Mouse (Mus musculus) cerebellum, adult 18-20 months (tissue): ENCODE data around the gene Fes.
"Not testable (repeated sequence)": the region's sequence is repeated elsewhere in the genome, so short reads cannot be mapped to it uniquely, and the experiment has no call there.

Experiments
- DNase-seq, 2 experiments: peaks; one replicate each; pipeline ENCODE4 v3.0.0; 2021

Fes gene

DNA sequence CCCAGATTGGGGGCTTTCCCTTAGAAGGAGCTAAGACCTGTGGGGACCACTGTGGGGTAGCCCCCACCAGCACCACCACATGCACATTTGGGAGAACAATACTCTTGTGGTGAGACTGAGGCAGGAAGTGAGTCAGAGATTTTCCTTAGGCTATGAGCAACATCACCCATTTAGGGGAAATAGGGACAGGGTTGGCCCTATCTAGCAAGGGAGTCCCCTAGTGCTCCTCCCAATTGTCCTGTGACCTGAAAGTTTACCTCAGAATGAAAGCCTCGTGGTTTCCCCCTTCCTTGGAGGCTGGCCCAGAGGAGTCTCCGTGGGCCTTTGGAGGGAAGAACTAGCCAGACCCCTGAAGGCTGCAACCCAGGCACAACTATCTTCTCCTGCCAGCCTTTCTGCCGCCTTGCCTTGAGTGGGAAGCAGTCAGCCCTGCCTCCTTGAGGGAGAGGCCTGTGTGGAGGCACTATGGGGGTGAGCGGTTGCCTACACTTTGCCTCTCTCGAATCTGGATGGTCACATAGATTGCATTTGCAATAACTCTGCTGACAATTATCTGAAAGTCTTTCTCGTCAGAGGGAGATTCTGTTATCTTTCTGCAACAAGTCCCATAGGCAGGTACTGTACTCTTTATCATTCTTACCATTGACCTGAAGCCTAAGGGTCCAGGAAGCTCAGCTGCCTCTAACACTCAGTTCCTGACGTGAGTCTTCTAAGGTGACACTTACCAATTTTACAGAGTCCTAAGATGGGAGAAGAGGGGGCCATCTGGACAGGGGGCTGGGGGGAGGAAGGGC is 16.6 kb upstream of the Fes start:
- DNase-seq, result no peak

GRCm38 (mm10) chr7:80403551-80403950 is 15.8 kb upstream of the Fes start:
- DNase-seq, result peak; percentile 73 to 80

- DNase-seq, result peak; percentile 66 to 88
These were observed 15.0 kb upstream of the Fes start for GRCm38 (mm10) chr7:80402651-80403321.

- DNase-seq, result peak; percentile 38 to 69
These were observed 14.3 kb upstream of the Fes start for GRCm38 (mm10) chr7:80401860-80402641.

GRCm38 (mm10) chr7:80401041-80401859 is 13.5 kb upstream of the Fes start:
- DNase-seq, result peak in 1 of 2 experiments; percentile 33

DNA sequence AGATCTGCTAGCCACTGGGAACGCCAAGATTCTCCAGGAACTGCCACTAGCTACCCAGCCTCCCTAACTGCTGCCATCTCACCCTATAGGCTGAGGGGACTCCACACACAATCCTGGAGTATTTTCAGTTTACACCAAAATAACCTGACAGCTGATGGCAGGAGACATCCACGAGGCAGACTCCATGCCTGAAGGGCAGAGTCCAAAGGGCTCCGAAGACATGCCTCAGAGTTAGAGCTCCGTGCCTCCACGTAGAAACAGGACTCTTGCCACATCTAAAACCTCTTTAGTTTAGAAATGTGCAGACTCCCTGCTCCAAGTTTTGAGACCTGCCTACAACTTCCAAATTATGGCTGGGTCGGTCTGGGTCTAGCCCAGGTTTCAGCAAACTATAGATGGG is 12.8 kb upstream of the Fes start:
- no peak for DNase-seq

DNA sequence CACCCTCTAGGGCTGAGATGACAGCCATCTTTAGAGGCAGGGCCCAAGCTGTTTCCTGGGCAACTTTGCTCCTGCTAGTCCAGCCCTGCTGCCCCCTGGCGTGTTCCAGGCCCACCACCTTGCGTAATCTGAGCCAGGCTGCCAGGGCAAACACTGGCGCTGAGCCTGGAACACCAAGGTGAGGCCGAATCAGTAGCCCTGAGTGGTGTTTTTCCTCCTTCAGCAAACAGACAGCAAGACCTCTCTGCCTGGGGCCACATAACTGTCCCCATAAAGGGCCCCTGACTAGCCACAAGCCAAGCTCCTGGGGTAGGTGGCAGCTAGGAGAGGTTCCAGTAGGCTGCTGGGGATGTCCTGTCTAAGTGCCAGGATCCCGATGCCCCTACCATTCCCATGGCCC is 12.4 kb upstream of the Fes start:
- DNase-seq, result peak; percentile 79

DNA sequence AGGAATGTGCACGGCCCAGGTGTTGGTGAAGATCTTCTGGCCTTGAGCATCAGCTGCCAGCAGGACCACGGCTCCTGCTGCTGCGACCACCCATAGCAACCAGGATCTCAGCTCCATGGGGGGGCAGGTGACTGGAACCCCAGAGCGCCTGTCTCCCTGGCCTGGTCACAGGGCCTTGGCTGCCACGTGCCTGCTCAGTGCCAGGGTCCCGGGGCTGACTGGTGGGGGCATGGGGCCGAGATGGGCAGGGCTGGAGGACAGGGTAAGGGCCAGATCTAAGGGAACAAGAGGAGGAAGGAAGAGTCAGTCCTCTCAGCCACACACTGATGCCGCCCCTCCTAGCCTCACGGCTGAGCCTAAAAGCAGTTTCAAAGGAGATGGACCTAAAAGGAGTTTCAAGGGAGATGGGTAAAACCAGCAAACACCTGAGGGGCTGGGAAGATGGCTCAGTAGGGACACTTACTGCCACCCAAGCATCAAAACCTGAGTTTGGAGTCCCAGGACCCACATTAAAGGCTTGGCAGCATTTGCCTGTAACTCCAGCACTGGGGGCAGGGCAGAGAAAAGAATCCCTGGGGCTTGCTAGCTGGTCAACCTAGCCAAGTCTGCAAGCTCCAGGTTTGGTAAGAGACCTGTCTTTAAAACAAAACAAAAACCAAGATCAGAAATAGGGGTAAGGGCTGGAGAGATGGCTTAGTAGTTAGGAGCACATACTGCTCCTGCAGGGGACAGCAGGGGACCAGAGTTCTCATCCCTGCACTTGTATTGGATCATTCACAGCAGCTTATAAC is 11.1 kb upstream of the Fes start:
- peak in 1 of 2 experiments; percentile 31 for DNase-seq

- DNase-seq, result no peak
These were observed 10.2 kb upstream of the Fes start for GRCm38 (mm10) chr7:80397986-80398385.

GRCm38 (mm10) chr7:80396427-80396826 is 8.7 kb upstream of the Fes start:
- not testable (repeated sequence) for DNase-seq

- no peak for DNase-seq
These were observed 6.9 kb upstream of the Fes start for GRCm38 (mm10) chr7:80394600-80394999.

GRCm38 (mm10) chr7:80392119-80392518 is 4.4 kb upstream of the Fes start:
- DNase-seq, result no peak

DNA sequence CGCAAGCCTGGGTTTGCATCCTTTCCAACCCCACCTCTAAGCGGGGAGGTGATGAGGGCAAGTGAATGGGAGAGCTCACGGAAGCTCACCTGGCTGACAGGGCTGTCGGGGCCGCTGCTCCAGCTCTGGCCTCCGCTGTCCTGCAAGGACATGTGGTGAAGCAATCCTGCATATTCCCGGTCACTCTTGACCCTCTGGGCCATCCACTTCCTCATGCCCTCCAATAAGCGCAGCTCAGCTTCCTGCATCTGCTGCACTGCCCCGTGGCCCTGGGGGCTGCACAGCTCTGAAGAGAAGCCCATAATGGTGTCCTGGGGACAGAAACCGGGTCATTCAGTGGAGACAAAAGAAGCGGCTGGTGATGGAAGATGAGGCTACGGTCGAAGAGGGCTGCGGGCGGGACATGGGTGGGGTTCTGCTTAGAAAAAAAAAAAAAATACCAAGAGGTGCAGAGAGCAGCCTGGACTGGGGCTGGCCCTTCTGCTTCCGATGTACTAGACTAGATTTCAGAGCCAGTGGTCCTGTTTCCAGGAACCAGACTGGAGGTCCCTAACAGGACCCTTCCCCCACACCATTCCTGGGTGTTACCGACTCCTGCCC is 613 bp downstream of the Fes start:
- no peak for DNase-seq

DNA sequence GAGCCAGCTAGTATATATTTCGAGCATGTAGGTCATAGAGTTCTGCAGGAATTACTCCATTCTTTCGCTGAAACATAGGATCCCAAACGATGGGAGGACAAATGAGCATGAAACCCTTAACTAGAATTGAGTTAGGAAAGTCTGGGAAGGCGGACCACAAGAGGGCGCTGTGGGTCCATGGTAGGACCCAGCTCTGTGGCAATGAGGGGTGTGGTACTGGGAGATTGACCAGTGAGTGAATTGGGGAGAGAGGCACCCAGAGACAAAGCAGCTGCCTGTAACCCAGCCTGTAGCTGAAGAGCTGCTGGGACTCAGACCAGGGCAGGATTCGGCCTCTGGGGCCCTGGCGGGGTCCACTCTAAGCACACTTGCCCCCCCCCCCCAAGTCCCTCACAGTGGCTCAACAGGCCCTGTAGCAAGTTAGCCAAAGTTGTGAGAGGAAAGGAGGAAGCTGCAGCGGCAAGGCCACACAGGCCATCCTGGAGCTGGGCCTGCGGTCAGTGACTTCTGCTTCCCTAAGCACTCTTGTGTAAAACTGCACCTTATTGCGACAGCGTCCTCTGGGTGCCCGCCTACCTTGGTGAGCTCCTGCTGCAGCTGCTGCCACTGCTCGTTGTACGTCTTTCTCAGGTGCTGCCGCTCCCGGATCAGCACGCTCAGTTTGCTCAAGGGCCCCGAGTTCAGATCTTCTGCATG is 1.4 kb downstream of the Fes start:
- DNase-seq, result peak; percentile 86 to 91

DNA sequence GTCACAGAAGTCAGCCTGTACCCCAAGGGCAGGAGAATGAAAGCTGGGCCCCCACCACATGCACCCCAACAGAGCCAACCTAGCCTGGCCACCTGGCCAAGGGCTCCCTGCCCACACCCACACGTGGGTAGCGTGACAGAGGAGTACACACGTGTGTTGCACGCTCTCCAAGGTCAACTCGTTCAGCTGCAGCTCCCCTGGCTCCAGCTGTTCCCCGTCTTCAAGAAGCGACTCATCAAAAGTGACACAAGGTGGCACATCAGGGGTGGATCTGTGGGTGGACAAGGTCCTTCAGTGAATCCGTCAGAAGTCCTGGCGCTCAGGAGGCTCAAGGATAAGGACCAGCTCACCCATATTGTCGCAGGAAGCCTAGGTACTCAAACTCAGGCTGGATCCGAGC is 4.8 kb downstream of the Fes start:
- no peak for DNase-seq

DNA sequence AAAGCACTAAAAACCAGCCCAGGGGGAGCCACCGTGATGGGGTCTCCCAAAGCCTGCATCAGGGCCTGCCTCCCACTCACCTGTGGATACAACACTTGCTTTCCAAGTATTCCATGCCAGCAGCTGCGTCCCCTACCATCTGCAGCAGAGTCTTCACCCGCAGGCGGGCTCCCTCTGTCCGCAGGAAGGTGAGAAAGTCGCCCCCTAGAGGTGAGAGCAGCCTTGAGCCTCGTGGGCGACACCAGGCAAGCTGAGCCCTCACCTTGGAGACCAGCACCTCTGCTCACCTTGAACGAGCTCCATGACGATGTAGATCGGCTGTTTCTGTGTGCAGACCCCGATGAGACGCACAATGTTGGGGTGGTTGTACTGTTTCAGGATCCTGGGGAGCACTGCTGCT is 8.2 kb downstream of the Fes start:
- peak; percentile 56 to 57 for DNase-seq

DNA sequence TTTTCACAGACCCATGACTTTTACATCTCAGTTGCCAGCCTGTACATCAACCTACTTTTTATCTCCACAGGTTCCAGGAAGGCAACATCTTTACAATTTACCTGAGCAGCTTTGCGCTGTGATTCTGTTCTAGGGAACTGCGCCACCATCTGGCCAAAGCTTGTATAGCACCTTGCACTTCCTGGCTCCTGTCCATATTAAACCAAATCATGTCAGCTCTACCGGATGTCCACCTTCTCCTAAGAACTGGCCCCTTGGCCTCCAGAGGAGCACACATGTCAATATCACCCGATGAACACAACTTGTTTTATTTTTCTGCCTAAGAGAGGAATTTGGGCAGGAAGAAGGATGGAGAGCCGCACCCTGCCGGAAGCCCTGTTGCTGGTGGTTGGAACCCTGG is 10.3 kb downstream of the Fes start:
- DNase-seq, result peak; percentile 66 to 88

- no peak for DNase-seq
These were observed 11.6 kb downstream of the Fes start for GRCm38 (mm10) chr7:80376192-80376591.

DNA sequence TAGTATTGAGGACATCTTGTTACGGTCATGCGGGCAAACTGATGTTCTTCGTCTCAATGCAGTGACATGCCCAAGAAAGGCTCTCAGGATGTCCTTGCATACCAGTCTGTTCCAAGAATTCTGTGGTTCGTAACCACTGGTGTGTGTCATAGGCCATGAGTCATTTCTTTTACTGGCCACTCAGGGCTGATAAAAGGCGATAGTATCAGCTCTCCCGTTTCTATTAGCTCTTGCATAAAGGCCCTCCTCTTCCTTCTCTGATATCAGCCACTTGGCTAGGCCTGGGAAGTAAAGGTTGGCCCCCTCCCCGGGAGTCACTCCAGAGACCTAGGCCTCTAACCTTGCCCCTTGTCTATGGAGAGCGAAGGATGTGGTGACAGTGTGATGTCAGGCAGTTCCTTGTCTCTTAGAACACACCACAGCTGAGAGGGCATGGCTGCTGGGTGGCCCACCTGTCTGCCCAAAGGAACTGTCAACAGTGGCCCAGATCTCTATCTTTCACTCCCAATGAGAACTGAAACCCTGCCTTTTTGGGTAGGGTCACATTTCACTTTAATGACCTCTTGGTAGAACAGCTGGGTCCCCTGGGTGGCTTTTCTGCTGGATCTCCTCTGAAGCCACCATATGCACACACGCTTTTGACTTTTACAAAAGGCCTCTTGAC is 12.2 kb downstream of the Fes start:
- DNase-seq, result no peak

- DNase-seq, result no peak
These were observed 13.0 kb downstream of the Fes start for GRCm38 (mm10) chr7:80374733-80375132.
